Mouse (Mus musculus): ENCODE data around the gene Kdm2a. TPM values are rescaled to one million over a fixed set of nuclear protein-coding genes. Genes with fewer than 3 reads are reported as not detected.

Gene Kdm2a
- total RNA-seq (2022) = 10 to 100 TPM; 79.2 to 87.3 (median 84.4) TPM

- peak; percentile 35 to 44 for DNase-seq (ENCODE audit: low spot score in 2 of 2)
Observed at GRCm38 (mm10) chr19:4397798-4398629, at the start of gene Kdm2a. Gene Kdm2a (minus strand): TSS chr19:4398285.

GRCm38 (mm10) chr19:4447445-4447844 lies 49.4 kb upstream of the Kdm2a start:
- no peak for DNase-seq (ENCODE audit: low spot score in 2 of 2)

- DNase-seq (ENCODE audit: low spot score in 2 of 2) = no peak
Observed at GRCm38 (mm10) chr19:4446661-4447420, 48.8 kb upstream of the Kdm2a start.

DNA sequence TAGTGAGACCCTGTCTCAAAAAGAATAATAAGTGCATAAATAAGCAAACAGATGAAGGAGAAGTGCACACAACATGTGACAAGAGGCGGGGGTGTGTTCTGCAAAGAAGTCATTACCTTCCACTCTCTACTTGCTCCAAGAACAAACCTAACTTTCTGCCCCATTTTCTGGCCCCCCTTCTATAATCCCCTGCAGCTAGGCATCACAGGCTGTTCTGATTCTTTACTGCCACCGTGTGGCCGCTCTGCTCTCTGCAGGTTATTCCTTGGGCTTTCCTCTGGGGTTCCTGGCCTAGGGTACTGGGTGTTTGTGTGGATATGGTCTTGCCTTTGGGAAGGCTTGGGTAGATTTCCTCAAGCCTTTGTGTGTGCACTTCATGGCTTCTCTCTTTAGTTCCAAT lies 44.3 kb upstream of the Kdm2a start:
- peak in 1 of 2 experiments; percentile 70 for DNase-seq (ENCODE audit: low spot score in 2 of 2)

DNA sequence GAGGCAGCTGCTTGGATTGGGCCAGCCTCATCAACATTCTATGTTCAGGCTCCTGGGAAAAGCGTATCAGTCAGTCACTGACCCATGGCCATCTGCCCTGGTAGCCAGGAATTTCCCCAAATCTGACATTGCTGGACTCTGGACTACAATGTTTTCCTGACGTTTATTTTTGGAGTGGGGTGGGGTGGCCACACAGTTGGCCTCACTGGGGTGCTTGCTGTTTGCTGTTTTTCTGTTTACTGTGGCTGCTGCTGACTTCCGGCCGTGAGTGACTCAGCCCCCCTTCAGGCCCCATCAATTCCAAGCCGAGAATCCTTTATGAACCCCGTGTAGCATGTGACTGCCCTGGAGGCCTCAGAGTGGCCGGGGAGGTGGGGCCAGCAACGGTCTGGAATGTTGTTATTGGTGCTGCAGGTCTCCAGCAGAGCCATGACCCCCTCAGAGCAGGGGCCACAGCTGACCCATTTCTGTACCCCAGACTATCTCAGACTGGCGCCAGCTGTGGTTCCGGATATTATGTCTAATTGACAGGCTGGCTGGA lies 43.6 kb upstream of the Kdm2a start:
- DNase-seq (ENCODE audit: low spot score in 2 of 2) = no peak

DNA sequence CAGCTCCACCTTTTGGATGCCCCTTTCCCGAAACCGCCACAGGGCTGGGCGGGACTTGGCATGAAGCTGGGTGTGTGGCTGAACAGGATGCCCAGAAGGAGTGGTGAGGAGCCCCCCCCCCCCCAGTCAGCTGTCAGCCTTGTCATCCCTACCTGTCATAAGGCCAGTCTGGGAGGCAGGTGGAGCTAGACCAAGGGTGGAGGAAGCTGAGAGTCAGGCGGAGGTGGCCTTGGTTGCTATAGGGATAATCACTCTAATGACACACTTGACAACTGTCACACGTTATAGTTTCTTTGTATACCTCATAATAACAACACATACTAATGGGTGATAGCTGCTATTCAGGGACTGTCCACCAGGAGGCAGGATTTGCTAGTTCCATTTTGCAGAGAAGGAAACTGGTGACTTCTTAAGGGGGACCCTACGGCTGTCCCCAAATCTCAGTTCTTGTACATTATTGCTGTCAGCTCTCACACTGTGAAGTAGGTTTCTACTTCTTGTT lies 43.1 kb upstream of the Kdm2a start:
- DNase-seq (ENCODE audit: low spot score in 2 of 2) = peak in 1 of 2 experiments; percentile 54

DNA sequence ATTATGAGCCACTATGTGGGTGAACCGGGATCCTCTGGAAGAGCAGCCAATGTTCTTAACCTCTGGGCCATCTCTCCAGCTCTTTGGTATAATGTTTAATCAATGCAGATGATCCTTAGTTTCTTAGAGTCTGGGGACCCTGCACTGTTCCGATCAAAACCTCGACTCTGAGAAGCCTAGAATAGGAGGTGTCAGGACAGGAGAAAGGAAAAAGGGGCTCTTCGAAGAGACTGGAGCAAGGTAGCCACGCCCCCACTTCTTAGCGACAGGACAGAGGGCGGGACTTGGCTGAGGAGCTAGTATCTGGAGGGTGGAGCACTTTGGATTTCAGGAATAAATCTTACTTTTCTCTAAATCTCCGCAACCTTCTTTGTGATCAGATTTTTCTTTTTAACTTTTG lies 42.1 kb upstream of the Kdm2a start:
- DNase-seq (ENCODE audit: low spot score in 2 of 2) = no peak

- DNase-seq (ENCODE audit: low spot score in 2 of 2) = no peak
Observed at GRCm38 (mm10) chr19:4439161-4439801, 41.2 kb upstream of the Kdm2a start, which contains the start of gene Rhod. Gene Rhod (minus strand): TSS chr19:4439432.

DNA sequence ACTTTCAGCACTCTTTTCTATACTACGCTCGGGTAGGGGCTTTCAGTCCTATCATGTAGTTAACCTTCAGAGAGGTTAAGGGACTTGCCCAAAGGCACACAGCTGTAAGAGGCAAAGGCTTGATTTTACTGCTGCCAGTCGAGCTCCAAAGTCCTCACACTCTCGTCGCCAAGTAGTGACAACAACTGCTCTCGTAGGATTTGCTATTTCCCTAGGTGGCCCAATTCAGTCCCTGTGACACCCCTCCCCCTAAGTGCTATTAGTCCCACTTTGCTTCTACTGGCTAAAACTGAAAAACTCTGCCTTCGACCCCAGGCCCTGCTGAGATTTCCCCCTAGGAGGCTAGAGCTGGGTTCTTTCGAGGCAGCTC lies 40.7 kb upstream of the Kdm2a start:
- DNase-seq (ENCODE audit: low spot score in 2 of 2) = no peak

DNA sequence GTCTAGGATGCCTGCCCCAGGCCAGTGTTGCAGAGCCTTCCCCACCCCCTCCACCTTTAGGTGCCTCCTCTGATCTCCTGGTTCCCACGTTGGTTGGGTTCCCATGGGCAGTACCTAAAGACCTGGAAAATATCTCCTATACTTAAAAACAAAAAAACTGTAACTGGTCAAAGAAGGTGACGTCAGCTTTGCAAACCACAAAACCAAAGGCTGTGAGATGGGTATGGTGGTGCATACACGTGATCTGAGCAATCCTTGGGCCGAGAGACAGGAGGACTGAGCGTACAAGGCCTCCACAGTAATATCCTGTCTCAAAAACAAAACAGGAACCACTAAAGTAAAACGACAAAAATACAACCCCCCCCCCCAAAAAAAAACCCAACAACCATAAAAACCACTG lies 39.8 kb upstream of the Kdm2a start:
- no peak for DNase-seq (ENCODE audit: low spot score in 2 of 2)

DNA sequence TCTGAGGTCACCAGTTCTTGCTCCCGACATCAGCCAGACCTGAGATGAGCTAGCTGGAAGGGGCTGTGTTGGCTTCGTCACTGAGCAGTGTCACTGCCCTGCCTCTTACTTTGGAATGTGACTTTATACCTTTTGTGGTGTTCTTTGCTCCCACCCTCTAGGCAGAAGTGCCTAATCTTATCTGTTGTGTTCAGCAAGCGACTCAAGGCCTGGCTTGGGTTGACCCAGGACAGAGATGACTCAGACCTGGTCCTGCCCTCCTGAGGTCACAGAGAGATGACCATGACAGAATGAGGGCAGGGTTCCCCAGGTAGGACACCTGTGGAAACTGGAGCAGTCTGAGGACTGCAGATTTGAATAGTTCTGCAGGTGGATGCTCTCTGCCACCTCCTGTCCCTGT lies 38.2 kb upstream of the Kdm2a start:
- no peak for DNase-seq (ENCODE audit: low spot score in 2 of 2)

GRCm38 (mm10) chr19:4434999-4435398 lies 36.9 kb upstream of the Kdm2a start:
- no peak for DNase-seq (ENCODE audit: low spot score in 2 of 2)

GRCm38 (mm10) chr19:4433756-4434155 lies 35.7 kb upstream of the Kdm2a start:
- no peak for DNase-seq (ENCODE audit: low spot score in 2 of 2)

GRCm38 (mm10) chr19:4430091-4430620 lies 32.1 kb upstream of the Kdm2a start:
- DNase-seq (ENCODE audit: low spot score in 2 of 2) = no peak

GRCm38 (mm10) chr19:4425610-4426366 lies 27.7 kb upstream of the Kdm2a start:
- no peak for DNase-seq (ENCODE audit: low spot score in 2 of 2)

DNA sequence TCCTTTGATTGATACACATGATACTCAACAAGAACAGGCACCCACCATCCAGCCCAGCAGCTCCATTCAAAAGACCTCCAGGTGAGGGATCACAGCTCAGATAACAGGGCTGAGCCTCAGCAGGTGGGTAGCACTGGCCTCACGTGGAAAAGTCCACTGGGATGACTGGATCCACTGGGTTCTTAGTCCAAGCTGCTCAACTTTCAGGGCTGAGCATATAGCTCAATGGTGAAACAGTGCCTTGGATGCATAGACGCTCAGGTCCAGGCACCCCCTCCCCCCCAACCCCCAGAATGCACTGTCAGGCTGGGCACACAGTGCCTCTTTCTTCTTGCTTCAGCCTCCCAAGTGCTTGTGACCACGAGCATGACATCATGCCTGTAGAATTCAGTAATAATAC lies 24.9 kb upstream of the Kdm2a start:
- DNase-seq (ENCODE audit: low spot score in 2 of 2) = no peak

DNA sequence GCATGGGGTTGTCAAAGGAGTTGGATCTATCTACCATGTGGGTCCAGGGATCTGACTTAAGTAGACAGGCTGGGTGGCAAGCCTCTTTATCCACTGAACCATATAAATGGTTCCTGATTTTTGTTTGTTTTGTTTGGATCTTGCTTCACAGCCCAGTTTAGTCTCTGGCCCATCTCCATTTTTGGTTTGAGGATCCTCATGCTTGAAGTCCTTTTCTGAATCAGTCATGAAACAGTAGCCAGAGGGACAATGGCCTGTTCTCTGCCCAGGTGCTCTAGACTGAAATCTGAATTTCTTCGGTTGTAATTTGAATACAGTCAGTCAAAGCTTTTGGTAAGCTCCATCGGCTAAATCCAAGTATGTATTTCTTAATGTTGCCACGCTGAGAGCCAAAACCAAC lies 24.5 kb upstream of the Kdm2a start:
- no peak for DNase-seq (ENCODE audit: low spot score in 2 of 2)

DNA sequence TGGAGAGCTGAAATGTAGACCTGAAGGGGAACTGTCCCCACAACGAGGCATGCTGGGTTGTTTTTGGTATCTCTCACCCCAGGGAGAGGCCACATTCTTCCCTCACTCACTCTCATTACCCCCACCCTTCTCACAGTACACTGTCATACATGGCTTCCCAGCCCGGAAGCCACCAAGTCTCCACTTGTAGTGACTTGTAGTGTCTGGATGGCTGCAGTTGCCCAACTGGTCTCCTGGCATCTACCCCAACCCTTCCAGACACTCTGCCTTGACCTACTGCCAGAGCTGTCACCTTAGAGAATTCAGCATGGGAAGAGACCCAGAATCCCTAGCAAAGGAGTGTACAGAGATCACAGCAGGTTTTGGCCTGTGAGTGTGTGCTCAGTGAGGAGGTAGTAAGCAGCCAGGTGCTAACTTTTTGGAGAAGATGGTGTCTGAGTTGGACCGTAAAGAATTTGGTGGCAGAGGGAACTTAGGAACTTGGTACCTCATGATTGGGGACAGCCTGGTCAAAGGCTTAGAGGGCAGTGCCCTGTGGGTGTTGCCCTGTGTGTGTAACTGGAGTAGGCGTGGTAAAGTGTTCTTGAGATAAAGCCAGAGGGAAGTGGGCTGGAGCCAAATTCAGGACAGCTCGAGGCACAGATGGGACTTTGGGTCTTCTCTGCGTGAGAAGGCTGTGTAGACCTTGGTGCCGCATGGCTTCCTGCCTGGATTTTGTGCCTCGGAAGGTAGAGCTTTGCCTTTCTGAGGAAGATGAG lies 22.2 kb upstream of the Kdm2a start:
- DNase-seq (ENCODE audit: low spot score in 2 of 2) = no peak

DNA sequence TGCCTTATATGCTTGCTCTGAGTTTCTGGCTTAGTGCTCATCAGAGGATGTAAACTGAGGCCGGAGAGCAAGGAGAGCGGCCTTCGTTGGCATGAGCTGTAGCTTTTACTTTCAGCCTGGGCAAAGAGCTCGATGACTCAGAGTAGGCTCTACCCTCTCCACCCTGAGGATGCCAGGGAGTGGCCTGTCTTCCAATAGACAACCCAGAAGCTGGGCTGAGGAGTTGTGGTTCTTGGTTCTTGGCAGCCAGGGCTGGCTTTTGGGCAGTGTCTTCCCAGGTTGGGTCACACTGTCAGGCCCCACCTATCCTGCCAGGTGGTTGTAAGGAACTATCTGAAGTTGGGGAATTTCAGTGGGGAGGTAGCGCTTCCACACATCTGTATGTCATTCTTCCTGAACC lies 21.6 kb upstream of the Kdm2a start:
- DNase-seq (ENCODE audit: low spot score in 2 of 2) = no peak

DNA sequence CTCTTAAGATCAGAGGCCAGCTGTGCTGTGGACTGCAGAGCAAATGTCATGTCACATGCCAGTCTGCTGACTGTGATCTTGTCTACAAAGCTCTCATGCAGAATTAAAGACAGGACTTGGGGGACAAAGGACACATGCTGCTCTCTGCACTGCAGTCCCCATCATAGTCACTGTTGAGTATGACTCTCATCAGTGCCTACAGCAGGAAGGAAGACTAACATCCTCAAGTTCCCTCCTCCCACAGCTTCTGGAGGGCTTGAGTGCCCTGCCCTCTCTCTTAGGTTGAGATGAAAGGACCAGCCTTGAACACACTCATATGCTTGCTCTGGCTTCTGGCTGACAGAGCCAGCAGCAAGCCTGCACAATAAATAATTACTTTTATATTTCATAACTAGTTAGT lies 19.6 kb upstream of the Kdm2a start:
- DNase-seq (ENCODE audit: low spot score in 2 of 2) = no peak

All from layer of hippocampus, adult 8-10 months (tissue).